Mouse (Mus musculus): Measurements from ENCODE around the gene Dpp6.

Dpp6 gene

DNA sequence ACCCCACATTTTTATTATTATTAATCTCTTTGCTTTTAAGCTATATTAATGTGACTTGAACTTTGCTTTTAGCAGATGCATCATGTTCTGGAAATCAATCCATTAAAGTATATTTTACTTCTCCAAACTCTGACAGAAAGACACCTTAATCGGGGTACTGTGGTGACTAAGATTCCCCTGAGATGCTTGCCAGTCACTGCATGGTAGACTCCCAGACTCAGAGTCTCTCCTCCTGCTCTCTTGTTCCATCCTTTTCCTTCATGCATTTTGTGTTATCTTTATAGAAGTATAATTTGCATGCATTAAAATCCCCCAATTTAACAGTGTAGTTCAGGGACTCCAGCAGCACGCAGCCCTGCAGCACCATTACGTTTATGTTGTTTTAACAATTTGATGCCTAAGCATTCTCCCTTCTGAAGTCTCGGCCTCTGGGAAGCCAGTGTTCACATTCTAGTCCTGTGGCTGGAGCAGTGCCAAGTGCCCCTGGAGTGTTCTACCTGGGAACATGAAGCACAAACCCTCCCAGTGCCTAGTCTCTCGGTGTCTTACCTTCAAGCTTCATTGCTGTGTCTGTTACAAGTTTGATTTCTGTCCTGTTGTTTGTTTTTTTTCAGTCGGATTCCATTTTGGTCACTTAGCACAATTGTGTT is 153.1 kb downstream of the Dpp6 start:
- DNase-seq, result no peak

GRCm38 (mm10) chr5:26973166-26973565 is 156.2 kb downstream of the Dpp6 start:
- no peak for DNase-seq

DNA sequence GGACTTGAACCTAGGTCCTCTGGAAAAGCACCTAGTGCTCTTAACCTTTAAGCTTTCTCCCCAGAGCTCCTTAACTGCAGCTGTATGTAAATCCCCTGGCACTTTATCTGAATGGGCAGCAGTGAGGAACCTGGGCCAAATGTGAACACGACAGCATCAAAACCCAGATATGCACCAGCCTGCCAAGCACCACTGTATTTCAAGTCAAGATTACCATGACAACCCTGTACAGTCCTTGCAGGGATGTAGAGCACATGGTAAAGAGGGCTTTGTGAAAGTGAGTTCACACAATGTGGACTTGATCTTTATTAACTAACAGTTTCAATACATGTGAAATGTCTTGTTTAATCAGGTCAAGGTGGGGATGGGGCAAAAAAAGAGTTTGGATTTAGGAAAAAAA is 162.3 kb downstream of the Dpp6 start:
- DNase-seq, result no peak

DNA sequence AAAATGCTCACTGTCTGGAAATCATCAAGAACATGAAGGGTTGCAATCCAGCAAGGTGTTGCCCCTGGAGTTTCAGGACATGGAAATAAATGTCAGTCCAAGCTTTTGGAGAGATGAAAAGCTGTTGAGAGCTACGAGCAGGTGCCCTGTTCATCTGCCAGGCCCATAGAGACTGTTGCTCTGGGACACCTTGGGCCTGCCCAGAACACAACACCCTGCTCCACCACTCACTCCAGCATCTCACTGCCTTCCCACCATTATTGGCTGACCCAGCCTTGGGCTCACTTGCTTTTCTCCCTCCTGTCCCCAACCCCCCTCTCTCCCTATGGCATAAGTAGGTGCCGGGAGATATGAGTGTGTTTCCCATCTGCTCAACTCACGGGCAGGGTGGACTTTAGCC is 162.8 kb downstream of the Dpp6 start:
- no peak for DNase-seq

DNA sequence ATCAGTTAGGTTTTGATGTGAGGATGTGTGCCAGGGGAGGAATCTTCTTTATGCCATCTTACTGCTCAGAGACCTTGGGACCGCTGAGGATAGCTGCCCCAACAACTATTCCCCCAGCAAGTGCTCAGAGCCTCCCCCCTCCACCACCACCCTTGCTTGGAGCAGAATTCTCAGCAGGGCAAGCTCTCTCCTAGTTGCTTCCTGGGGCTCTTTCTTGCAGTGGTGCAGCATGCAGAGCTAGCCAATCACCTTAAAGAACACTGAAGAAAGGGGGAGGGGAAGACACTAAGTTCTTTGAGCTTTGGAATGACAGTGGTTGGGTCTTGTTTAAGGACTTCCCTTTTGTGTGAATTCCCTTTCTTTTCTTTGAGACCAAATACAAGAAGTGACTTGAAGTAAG is 168.1 kb downstream of the Dpp6 start:
- DNase-seq, result no peak

DNA sequence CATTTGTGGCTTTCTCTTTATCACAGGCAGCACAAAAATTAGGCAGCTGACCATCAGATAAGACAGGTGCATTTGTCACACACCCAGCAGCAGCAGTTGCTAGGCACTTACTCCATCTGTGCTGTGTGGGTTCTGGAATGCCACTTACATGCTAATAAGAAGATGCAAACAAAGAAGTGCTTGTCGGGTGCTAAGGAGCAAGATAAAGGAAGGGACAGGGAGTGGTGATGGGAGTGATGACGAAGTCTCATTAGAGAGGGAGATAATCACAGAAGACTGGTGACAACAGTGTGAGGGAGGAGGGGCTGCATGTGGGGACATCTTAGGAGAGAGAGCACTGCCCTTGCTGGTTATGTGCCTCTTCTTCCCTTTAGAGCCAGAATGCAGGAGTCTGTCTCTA is 174.6 kb downstream of the Dpp6 start:
- no peak for DNase-seq

DNA sequence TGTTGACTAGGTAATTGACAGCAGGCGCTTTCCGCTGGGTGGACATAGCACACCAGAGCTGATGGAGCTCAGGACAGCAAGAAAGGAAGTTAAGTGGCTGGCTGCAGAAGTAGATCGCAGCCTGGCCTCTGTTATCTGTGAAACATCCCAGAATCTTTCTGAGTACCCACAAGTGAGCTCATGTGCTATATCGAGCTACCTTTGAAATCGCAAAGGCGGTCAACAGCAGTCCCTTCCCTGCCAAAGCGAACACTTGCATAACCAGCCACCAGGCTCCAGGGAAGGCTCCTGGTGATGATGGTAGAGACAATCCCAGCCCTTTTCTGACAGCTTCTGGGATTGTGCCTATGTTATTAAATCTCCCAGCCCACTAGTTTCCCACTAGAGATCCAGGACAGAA is 186.5 kb downstream of the Dpp6 start:
- DNase-seq, result no peak

GRCm38 (mm10) chr5:27009157-27009556 is 192.2 kb downstream of the Dpp6 start:
- peak; percentile 5 for DNase-seq

DNA sequence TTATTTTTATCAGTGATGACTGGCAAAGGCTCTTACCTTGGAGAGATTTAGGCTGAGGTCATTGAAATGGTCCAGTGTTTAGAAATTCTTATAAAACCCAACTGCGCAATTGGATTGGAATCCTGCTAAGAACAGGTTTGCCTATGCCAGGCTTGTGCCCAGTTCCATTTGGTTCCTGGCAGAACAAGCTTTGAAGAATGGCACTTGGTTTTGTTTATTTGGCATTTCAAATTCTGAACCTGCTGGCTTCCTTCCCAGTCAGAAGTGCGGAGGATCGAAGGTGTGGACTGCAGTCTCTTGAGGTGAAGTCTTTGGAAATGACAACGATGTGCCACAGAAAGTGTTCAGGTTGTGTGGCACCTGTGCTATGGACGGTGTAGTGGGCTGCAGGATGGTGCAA is 193.6 kb downstream of the Dpp6 start:
- no peak for DNase-seq

GRCm38 (mm10) chr5:27018314-27018956 is 201.4 kb downstream of the Dpp6 start:
- no peak for DNase-seq

- DNase-seq, result no peak
These were observed 211.6 kb downstream of the Dpp6 start for GRCm38 (mm10) chr5:27028611-27029010.

- no peak for DNase-seq
These were observed 212.8 kb downstream of the Dpp6 start for GRCm38 (mm10) chr5:27029784-27030183.

- DNase-seq, result no peak
These were observed 217.9 kb downstream of the Dpp6 start for GRCm38 (mm10) chr5:27034858-27035257.

- no peak for DNase-seq
These were observed 218.3 kb downstream of the Dpp6 start for GRCm38 (mm10) chr5:27035291-27035690.

DNA sequence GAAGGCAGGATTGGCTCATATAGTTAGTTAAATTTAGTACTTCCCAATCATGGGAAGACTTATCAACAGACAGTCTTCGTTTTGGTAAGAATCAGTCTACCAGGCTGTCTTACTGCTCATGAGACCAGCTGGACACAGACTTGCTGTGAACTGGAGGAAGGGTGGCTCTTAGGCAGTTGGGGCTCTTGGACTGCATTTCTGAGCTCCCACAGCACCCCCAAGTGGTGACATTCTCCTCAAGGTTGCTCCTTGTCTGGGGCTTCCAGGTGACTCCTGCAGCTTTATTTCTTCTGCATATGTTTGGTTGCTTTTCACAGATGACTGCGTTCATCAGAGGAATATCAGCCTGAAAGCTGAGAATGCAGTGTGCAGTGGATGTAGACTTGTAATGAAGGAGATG is 218.9 kb downstream of the Dpp6 start:
- peak; percentile 21 for DNase-seq

DNA sequence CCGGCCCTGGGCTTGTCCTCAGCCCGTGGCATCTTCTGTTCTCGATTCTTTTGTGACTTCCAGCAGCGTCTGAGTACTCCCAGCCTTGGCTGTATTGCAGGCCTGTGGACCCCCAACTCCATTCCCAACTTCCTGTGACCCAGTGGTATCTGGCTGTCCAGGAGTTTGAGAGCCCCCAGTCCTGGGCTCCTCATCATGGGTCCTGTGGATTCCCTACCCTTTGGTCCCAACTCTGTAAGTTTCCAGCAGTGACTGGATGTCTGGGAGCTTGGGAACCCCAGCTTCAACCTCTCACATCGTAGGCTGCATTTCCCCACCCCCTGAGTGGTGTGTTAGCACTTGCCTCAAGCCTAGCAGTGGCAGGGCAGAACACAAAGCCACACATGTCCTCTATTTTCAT is 220.8 kb downstream of the Dpp6 start:
- no peak for DNase-seq

- DNase-seq, result peak; percentile 73
These were observed 231.2 kb downstream of the Dpp6 start for GRCm38 (mm10) chr5:27048167-27048566.

DNA sequence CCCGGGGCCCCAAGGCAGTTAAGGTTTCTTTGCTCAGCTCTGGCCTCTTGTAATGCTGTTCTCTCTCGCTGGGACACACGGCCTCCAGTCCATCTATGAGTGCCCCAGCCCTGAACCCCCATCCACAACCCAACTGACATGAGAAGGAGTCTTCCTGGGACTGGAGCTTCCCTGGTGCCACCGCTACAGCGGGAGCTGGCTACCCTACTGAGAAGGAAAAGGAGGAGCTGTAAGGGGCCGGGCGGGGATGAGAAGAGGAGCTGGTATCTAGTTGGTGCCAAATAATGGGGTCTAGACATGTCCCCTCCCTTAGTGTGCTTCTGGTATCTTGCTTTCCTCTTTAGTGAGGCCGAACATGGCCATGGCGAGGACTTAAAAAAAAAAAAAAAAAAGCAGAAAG is 231.9 kb downstream of the Dpp6 start:
- DNase-seq, result peak; percentile 27

- DNase-seq, result peak; percentile 55
These were observed 232.5 kb downstream of the Dpp6 start for GRCm38 (mm10) chr5:27049341-27050091.

DNA sequence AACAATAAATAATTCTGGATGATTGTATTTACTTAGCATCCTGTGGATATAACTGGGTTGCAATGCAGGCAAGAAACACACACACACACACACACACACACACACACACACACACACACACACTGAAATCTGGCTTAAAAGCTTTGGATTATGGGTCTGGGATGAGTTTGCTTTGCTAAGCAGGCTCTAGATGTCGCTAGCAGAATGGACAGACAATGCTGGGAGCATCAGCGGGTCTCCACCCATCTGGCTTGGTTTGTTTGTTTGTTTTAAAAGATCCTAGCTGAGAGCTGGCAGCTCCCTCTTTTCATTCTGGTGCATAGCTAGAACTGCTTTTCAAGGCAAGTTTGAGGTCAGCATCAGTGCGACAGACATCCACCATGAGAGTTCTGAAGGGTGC is 234.2 kb downstream of the Dpp6 start:
- DNase-seq, result no peak

DNA sequence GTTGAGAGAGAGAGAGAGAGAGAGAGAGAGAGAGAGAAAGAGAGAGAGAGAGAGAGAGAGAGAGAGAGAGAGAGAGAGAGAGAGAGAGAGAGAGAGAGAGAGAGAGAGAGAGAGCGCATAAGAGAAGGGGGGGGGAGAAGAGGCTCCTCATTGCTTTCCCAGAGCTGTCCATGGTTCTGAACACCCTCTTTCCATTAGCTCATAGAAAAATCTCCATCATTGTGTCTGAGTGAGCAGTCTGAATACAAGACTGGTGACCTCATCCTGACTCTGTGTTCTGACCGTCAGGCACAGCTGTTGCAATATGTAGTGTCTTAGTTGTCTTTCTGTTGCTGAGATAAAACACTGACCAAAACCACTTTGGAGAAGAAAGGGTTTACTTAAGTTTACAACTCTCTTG is 235.4 kb downstream of the Dpp6 start:
- DNase-seq, result no peak

DNA sequence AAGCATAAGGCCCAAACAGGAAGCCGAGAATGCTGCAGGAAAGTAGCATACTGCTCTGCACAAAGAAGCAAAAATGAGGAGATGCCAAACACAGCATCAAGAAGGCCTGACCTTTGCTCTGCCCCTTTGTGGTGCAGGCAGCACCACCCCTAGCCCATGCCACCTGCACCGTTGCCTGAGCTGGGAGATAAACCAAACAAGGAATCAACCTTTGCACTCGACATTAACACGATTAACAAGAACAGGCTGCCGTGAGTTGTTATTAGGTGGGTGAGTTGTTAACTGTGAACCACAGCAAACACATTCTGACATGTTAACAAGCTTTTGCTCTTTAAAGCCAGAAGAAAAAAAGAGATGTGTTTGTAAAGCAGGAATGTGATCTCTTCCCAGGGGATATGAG is 239.4 kb downstream of the Dpp6 start:
- no peak for DNase-seq

- DNase-seq, result no peak
These were observed 243.1 kb downstream of the Dpp6 start for GRCm38 (mm10) chr5:27060114-27060513.

DNA sequence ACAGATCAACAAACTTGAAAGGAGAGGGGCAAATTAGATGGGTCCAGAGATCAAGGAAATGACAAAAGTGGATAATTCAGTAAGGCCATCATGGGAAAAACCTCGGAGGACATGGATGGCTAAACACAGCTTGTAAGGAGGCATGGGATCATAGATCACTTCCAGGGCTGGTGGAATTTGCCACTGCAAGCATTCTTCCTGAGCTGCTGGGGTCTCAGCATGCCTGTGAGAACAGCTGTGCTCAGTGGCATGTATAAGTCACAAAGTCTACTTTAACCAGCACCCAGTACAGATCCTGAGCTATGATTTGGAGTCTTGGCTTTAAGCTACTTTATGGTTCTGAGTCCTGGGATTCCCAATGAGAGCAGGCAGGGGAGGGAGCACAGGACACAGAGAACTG is 246.9 kb downstream of the Dpp6 start:
- DNase-seq, result no peak

Measured in right cerebral cortex, postnatal 25 days (tissue).